Mouse (Mus musculus): ENCODE results near the gene Dock1. TPM values are rescaled to one million over a fixed set of nuclear protein-coding genes. Genes with fewer than 3 reads are reported as not detected.

Gene Dock1
- polyA plus RNA-seq, 1 experiment from 2014 or later = 20.1 TPM

- H3K9me3 ChIP-seq (replicated peaks) = no peaks in the 10 kb centered on the region
- H3K27ac ChIP-seq (replicated peaks) = no peak overlapping the region
- 33% methylated on average over 4 of the region's 4 CpGs for WGBS
- no peaks in the 10 kb centered on the region for H3K27me3 ChIP-seq (ENCODE audit: low read depth, poor library complexity, severe bottlenecking)
- H3K4me3 ChIP-seq = no peak overlapping the region
- H3K4me1 ChIP-seq = peaks cover 45% of the 10 kb centered on the region
- DNase-seq (ENCODE audit: low spot score) = no peak
- H3K36me3 ChIP-seq = no peaks in the 10 kb centered on the region
These were observed 7.4 kb downstream of the Dock1 start for GRCm38 (mm10) chr7:134677852-134678251.

- Histone ChIP-seq H3K36me3 (no peaks in the 10 kb centered on the region), H3K4me1 (peaks cover 36% of the 10 kb centered on the region), H3K4me3 (no peak overlapping the region), H3K27me3 (ENCODE audit: low read depth, poor library complexity, severe bottlenecking) (no peaks in the 10 kb centered on the region), H3K27ac (replicated peaks) (peak overlapping the region; percentile 69), H3K9me3 (replicated peaks) (no peaks in the 10 kb centered on the region)
- DNase-seq (ENCODE audit: low spot score) = no peak
- 36% methylated on average over 13 of the region's 13 CpGs for WGBS
These were observed 9.1 kb downstream of the Dock1 start for GRCm38 (mm10) chr7:134679314-134680158.

GRCm38 (mm10) chr7:134680161-134680560, 9.7 kb downstream of the Dock1 start:
- no peaks in the 10 kb centered on the region for H3K36me3 ChIP-seq
- H3K27ac ChIP-seq (replicated peaks) = peak overlapping the region; percentile 69; the same call in 1 of the 2 replicates
- H3K27me3 ChIP-seq (ENCODE audit: low read depth, poor library complexity, severe bottlenecking) = no peaks in the 10 kb centered on the region
- H3K9me3 ChIP-seq (replicated peaks) = no peaks in the 10 kb centered on the region
- no peak overlapping the region for H3K4me3 ChIP-seq
- DNase-seq (ENCODE audit: low spot score) = no peak
- peaks cover 36% of the 10 kb centered on the region for H3K4me1 ChIP-seq
- 73% methylated on average over 2 of the region's 2 CpGs for WGBS

- no peak for DNase-seq (ENCODE audit: low spot score)
- Histone ChIP-seq H3K4me1 (peaks cover 34% of the 10 kb centered on the region), H3K4me3 (no peak overlapping the region), H3K27me3 (ENCODE audit: low read depth, poor library complexity, severe bottlenecking) (no peaks in the 10 kb centered on the region), H3K27ac (replicated peaks) (no peak overlapping the region), H3K36me3 (no peaks in the 10 kb centered on the region), H3K9me3 (replicated peaks) (no peaks in the 10 kb centered on the region)
- 85% methylated on average over 12 of the region's 12 CpGs for WGBS
These were observed 11.5 kb downstream of the Dock1 start for GRCm38 (mm10) chr7:134681729-134682527.

- Histone ChIP-seq H3K4me3 (no peak overlapping the region), H3K27me3 (ENCODE audit: low read depth, poor library complexity, severe bottlenecking) (no peaks in the 10 kb centered on the region), H3K9me3 (replicated peaks) (no peaks in the 10 kb centered on the region), H3K4me1 (no peaks in the 10 kb centered on the region), H3K27ac (replicated peaks) (no peak overlapping the region), H3K36me3 (0 out of 2 replicates have a peak, but pooled peaks cover 2% of the 10 kb centered on the region)
- whole genome bisulfite sequencing = 89% methylated on average over 6 of the region's 6 CpGs
- DNase-seq (ENCODE audit: low spot score) = no peak
These were observed 17.9 kb downstream of the Dock1 start for GRCm38 (mm10) chr7:134688332-134688731.

GRCm38 (mm10) chr7:134690118-134690517, 19.7 kb downstream of the Dock1 start:
- no peaks in the 10 kb centered on the region for H3K4me1 ChIP-seq
- DNase-seq (ENCODE audit: low spot score) = no peak
- no peaks in the 10 kb centered on the region for H3K9me3 ChIP-seq (replicated peaks)
- WGBS = 88% methylated on average over 5 of the region's 5 CpGs
- H3K36me3 ChIP-seq = 0 out of 2 replicates have a peak, but pooled peaks cover 2% of the 10 kb centered on the region
- no peak overlapping the region for H3K27ac ChIP-seq (replicated peaks)
- H3K4me3 ChIP-seq = no peak overlapping the region
- H3K27me3 ChIP-seq (ENCODE audit: low read depth, poor library complexity, severe bottlenecking) = no peaks in the 10 kb centered on the region

- Histone ChIP-seq H3K9me3 (replicated peaks) (no peaks in the 10 kb centered on the region), H3K4me3 (no peak overlapping the region), H3K27ac (replicated peaks) (no peak overlapping the region), H3K4me1 (no peaks in the 10 kb centered on the region), H3K27me3 (ENCODE audit: low read depth, poor library complexity, severe bottlenecking) (no peaks in the 10 kb centered on the region), H3K36me3 (0 out of 2 replicates have a peak, but pooled peaks cover 2% of the 10 kb centered on the region)
- WGBS = 91% methylated on average over 3 of the region's 3 CpGs
- DNase-seq (ENCODE audit: low spot score) = no peak
These were observed 20.4 kb downstream of the Dock1 start for GRCm38 (mm10) chr7:134690806-134691205.

GRCm38 (mm10) chr7:134693325-134693724, 22.9 kb downstream of the Dock1 start:
- no peak for DNase-seq (ENCODE audit: low spot score)
- H3K4me1 ChIP-seq = peaks cover 13% of the 10 kb centered on the region
- H3K9me3 ChIP-seq (replicated peaks) = no peaks in the 10 kb centered on the region
- no peak overlapping the region for H3K4me3 ChIP-seq
- H3K27ac ChIP-seq (replicated peaks) = no peak overlapping the region
- WGBS = 94% methylated on average over 1 of the region's 1 CpGs
- H3K36me3 ChIP-seq = no peaks in the 10 kb centered on the region
- H3K27me3 ChIP-seq (ENCODE audit: low read depth, poor library complexity, severe bottlenecking) = no peaks in the 10 kb centered on the region

- DNase-seq (ENCODE audit: low spot score) = no peak
- H3K27me3 ChIP-seq (ENCODE audit: low read depth, poor library complexity, severe bottlenecking) = no peaks in the 10 kb centered on the region
- peaks cover 21% of the 10 kb centered on the region for H3K4me1 ChIP-seq
- no peaks in the 10 kb centered on the region for H3K9me3 ChIP-seq (replicated peaks)
- no peak overlapping the region for H3K27ac ChIP-seq (replicated peaks)
- H3K4me3 ChIP-seq = no peak overlapping the region
- 87% methylated on average over 4 of the region's 4 CpGs for WGBS
- H3K36me3 ChIP-seq = no peaks in the 10 kb centered on the region
These were observed 25.0 kb downstream of the Dock1 start for GRCm38 (mm10) chr7:134695431-134695830.

- Histone ChIP-seq H3K27ac (replicated peaks) (no peak overlapping the region), H3K9me3 (replicated peaks) (no peaks in the 10 kb centered on the region)
These were observed 25.9 kb downstream of the Dock1 start for GRCm38 (mm10) chr7:134696126-134696979.

GRCm38 (mm10) chr7:134697479-134697878, 27.0 kb downstream of the Dock1 start:
- H3K27ac ChIP-seq (replicated peaks) = 0 out of 2 replicates have a peak overlapping the region, but pooled peaks have one; percentile 13
- 62% methylated on average over 4 of the region's 4 CpGs for WGBS
- no peaks in the 10 kb centered on the region for H3K36me3 ChIP-seq
- peaks cover 23% of the 10 kb centered on the region for H3K4me1 ChIP-seq
- H3K9me3 ChIP-seq (replicated peaks) = no peaks in the 10 kb centered on the region
- H3K4me3 ChIP-seq = no peak overlapping the region
- DNase-seq (ENCODE audit: low spot score) = no peak
- H3K27me3 ChIP-seq (ENCODE audit: low read depth, poor library complexity, severe bottlenecking) = no peaks in the 10 kb centered on the region

More at GRCm38 (mm10) chr7:134696126-134696979, 25.9 kb downstream of the Dock1 start:
- no peak for DNase-seq (ENCODE audit: low spot score)
- 82% methylated on average over 10 of the region's 10 CpGs for WGBS
- Histone ChIP-seq H3K4me1 (peaks cover 21% of the 10 kb centered on the region), H3K4me3 (no peak overlapping the region), H3K27me3 (ENCODE audit: low read depth, poor library complexity, severe bottlenecking) (no peaks in the 10 kb centered on the region), H3K36me3 (no peaks in the 10 kb centered on the region)

- WGBS = 93% methylated on average over 5 of the region's 5 CpGs
- Histone ChIP-seq H3K27me3 (ENCODE audit: low read depth, poor library complexity, severe bottlenecking) (no peaks in the 10 kb centered on the region), H3K27ac (replicated peaks) (no peak overlapping the region), H3K36me3 (no peaks in the 10 kb centered on the region), H3K9me3 (replicated peaks) (no peaks in the 10 kb centered on the region), H3K4me1 (peaks cover 23% of the 10 kb centered on the region), H3K4me3 (no peak overlapping the region)
- DNase-seq (ENCODE audit: low spot score) = no peak
These were observed 27.8 kb downstream of the Dock1 start for GRCm38 (mm10) chr7:134698246-134698645.
